Mouse (Mus musculus): ENCODE data around the gene Zbtb3.

Gene Zbtb3

GRCm38 (mm10) chr19:8802130-8802821, at the start of gene Zbtb3:
Zbtb3 (plus strand) TSS chr19:8802555.
- DNase-seq (ENCODE audit: low read depth, low spot score): peak; percentile 98

- no peak for DNase-seq (ENCODE audit: low read depth, low spot score)
These were observed 46.7 kb upstream of the Zbtb3 start for GRCm38 (mm10) chr19:8755652-8756051.

- DNase-seq (ENCODE audit: low read depth, low spot score): peak; percentile 98
These were observed 45.5 kb upstream of the Zbtb3 start, which contains the start of gene Nxf1 for GRCm38 (mm10) chr19:8756635-8757387. Nxf1 (plus strand) TSS chr19:8757073.

GRCm38 (mm10) chr19:8757471-8757998, 44.8 kb upstream of the Zbtb3 start:
- DNase-seq (ENCODE audit: low read depth, low spot score): no peak

- no peak for DNase-seq (ENCODE audit: low read depth, low spot score)
These were observed 43.5 kb upstream of the Zbtb3 start for GRCm38 (mm10) chr19:8758899-8759298.

- no peak for DNase-seq (ENCODE audit: low read depth, low spot score)
These were observed 41.6 kb upstream of the Zbtb3 start for GRCm38 (mm10) chr19:8760757-8761156.

- DNase-seq (ENCODE audit: low read depth, low spot score): no peak
These were observed 39.1 kb upstream of the Zbtb3 start for GRCm38 (mm10) chr19:8763276-8763675.

- DNase-seq (ENCODE audit: low read depth, low spot score): no peak
These were observed 36.8 kb upstream of the Zbtb3 start for GRCm38 (mm10) chr19:8765562-8765961.

- no peak for DNase-seq (ENCODE audit: low read depth, low spot score)
These were observed 31.6 kb upstream of the Zbtb3 start, which contains the start of gene Tmem223 for GRCm38 (mm10) chr19:8770567-8771270. Tmem223 (plus strand) TSS chr19:8770996.

GRCm38 (mm10) chr19:8772996-8773395, 29.4 kb upstream of the Zbtb3 start:
- no peak for DNase-seq (ENCODE audit: low read depth, low spot score)

GRCm38 (mm10) chr19:8773409-8773808, 28.9 kb upstream of the Zbtb3 start:
- peak; percentile 38 for DNase-seq (ENCODE audit: low read depth, low spot score)

GRCm38 (mm10) chr19:8774086-8774835, 28.1 kb upstream of the Zbtb3 start, which contains the start of gene Tmem179b:
Tmem179b (minus strand) TSS chr19:8774467.
- peak; percentile 96 for DNase-seq (ENCODE audit: low read depth, low spot score)

- peak; percentile 54 for DNase-seq (ENCODE audit: low read depth, low spot score)
These were observed 27.4 kb upstream of the Zbtb3 start for GRCm38 (mm10) chr19:8774951-8775421.

- DNase-seq (ENCODE audit: low read depth, low spot score): peak; percentile 97
These were observed 16.2 kb upstream of the Zbtb3 start, which contains the start of gene Taf6l for GRCm38 (mm10) chr19:8786008-8786781. Taf6l (minus strand) TSS chr19:8786417.

- no peak for DNase-seq (ENCODE audit: low read depth, low spot score)
These were observed 13.8 kb upstream of the Zbtb3 start for GRCm38 (mm10) chr19:8788521-8788920.

GRCm38 (mm10) chr19:8789171-8789570, 13.2 kb upstream of the Zbtb3 start:
- DNase-seq (ENCODE audit: low read depth, low spot score): no peak

GRCm38 (mm10) chr19:8790171-8790570, 12.2 kb upstream of the Zbtb3 start:
- DNase-seq (ENCODE audit: low read depth, low spot score): no peak

GRCm38 (mm10) chr19:8798264-8798946, 4.0 kb upstream of the Zbtb3 start, which contains the start of gene Polr2g:
Polr2g (minus strand) TSS chr19:8798577.
- peak; percentile 95 for DNase-seq (ENCODE audit: low read depth, low spot score)

- peak; percentile 21 for DNase-seq (ENCODE audit: low read depth, low spot score)
These were observed 3.4 kb upstream of the Zbtb3 start for GRCm38 (mm10) chr19:8798947-8799315.
